ENCODE assay signal across 19 mouse cellular contexts in genomic region chr12:25579407-25579806, GRCm38 (mm10).
A peak's percentile ranks its signal among the peaks of the same experiment; 100 is the strongest.
DNase-seq lines count a peak whose midpoint lies in the region; ATAC-seq and TF ChIP-seq lines count a peak whose summit lies in the region.
"Had no signal": no experiment of that assay in that cellular context is flagged by ENCODE, and none has a peak within 500 bp of the region (broad histone marks: within the 10 kb centered on the region; RNA-seq: fewer than 3 reads in every experiment).

No protein-coding gene starts in this region.

- no peaks in the 10 kb centered on the region for H3K36me3 ChIP-seq in liver, postnatal 0 days (replicated peaks; ENCODE audit: insufficient read depth, low read length)
- H3K36me3 ChIP-seq: embryonic facial prominence, embryonic 12.5 days; heart, embryonic 10.5 days; hindbrain, embryonic 13.5 days; kidney, embryonic 15.5 days; midbrain, embryonic 10.5 days had no signal

- no peaks in the 10 kb centered on the region for H3K4me1 ChIP-seq in liver, postnatal 0 days (ENCODE audit: insufficient read depth)
- H3K4me1 ChIP-seq: embryonic facial prominence, embryonic 12.5 days; heart, embryonic 10.5 days; hindbrain, embryonic 13.5 days; kidney, embryonic 15.5 days; midbrain, embryonic 10.5 days had no signal

- H3K9ac ChIP-seq in liver, postnatal 0 days (replicated peaks), result no peak overlapping the region
- H3K9ac ChIP-seq: embryonic facial prominence, embryonic 12.5 days; hindbrain, embryonic 13.5 days; kidney, embryonic 15.5 days had no signal

- intact Hi-C loops in left cerebral cortex, postnatal 25 days (cut with DNase I), result no loop called here

- no peak for TF ChIP-seq EP300 in liver, postnatal 0 days (IDR thresholded peaks at IDR 0.05; ENCODE audit: low read depth)

- H3K4me2 ChIP-seq in liver, postnatal 0 days (ENCODE audit: low read depth, low read length), result no peak overlapping the region
- H3K4me2 ChIP-seq: embryonic facial prominence, embryonic 12.5 days; hindbrain, embryonic 13.5 days; kidney, embryonic 15.5 days had no signal

- H3K9me3 ChIP-seq in liver, postnatal 0 days (ENCODE audit: low read length), result no peaks in the 10 kb centered on the region
- H3K9me3 ChIP-seq: embryonic facial prominence, embryonic 12.5 days; heart, embryonic 10.5 days; hindbrain, embryonic 13.5 days; kidney, embryonic 15.5 days; midbrain, embryonic 10.5 days had no signal

- no peak for TF ChIP-seq CTCF in liver, postnatal 0 days (IDR thresholded peaks at IDR 0.05; ENCODE audit: low read depth)

- WGBS in liver, postnatal 0 days (ENCODE audit: insufficient replicate concordance), result 70% methylated on average over 8 of the region's 8 CpGs

- ATAC-seq in liver, postnatal 0 days, result no peak
- ATAC-seq: forebrain, embryonic 16.5 days had no signal

- H3K27ac ChIP-seq in liver, postnatal 0 days (ENCODE audit: low read depth), result no peak overlapping the region
- H3K27ac ChIP-seq: embryonic facial prominence, embryonic 12.5 days; heart, embryonic 10.5 days; hindbrain, embryonic 13.5 days; kidney, embryonic 15.5 days; midbrain, embryonic 10.5 days had no signal

- DNase-seq in frontal cortex, postnatal 36 days (ENCODE audit: low spot score in 2 of 2), result peak; percentile 50 to 52
- DNase-seq in frontal cortex, postnatal 14 days (ENCODE audit: low spot score in 2 of 2), result no peak
- peak; percentile 87 for DNase-seq in brain, adult 2 months (ENCODE audit: low read depth, low spot score)
- DNase-seq in cerebellum, adult 9-10 months, result peak; percentile 47
- DNase-seq in left cerebral cortex, postnatal 25 days (ENCODE audit: low spot score in 2 of 2), result peak; percentile 35 to 85
- DNase-seq in liver, postnatal 0 days, result no peak
- DNase-seq in thymus, postnatal 25 days, result no peak
- DNase-seq: adrenal gland, adult 8-10 months; B cell, adult 2 months; heart, postnatal 10 days; liver; lung, adult 2 months; lung, postnatal 4 days had no signal

- no peaks in the 10 kb centered on the region for H3K27me3 ChIP-seq in liver, postnatal 0 days (ENCODE audit: insufficient read depth, low read length)
- H3K27me3 ChIP-seq: embryonic facial prominence, embryonic 12.5 days; hindbrain, embryonic 13.5 days; kidney, embryonic 15.5 days had no signal

- no peak overlapping the region for H3K4me3 ChIP-seq in liver, postnatal 0 days (ENCODE audit: low read depth, low read length)
- H3K4me3 ChIP-seq: embryonic facial prominence, embryonic 12.5 days; heart, embryonic 10.5 days; hindbrain, embryonic 13.5 days; kidney, embryonic 15.5 days; midbrain, embryonic 10.5 days had no signal

Comparison
In these comparisons a context has a peak if more than half of its experiments do, and no peak if none do; other contexts are left out.
1. DNase-seq: peak in frontal cortex, postnatal 36 days (2 of 2), brain, adult 2 months (single experiment), cerebellum, adult 9-10 months (single experiment) and left cerebral cortex, postnatal 25 days (2 of 2); none in frontal cortex, postnatal 14 days (0 of 2), liver, postnatal 0 days (single experiment) and thymus, postnatal 25 days (single experiment).